Mouse (Mus musculus): ENCODE results near the gene Exoc3l.

DNA sequence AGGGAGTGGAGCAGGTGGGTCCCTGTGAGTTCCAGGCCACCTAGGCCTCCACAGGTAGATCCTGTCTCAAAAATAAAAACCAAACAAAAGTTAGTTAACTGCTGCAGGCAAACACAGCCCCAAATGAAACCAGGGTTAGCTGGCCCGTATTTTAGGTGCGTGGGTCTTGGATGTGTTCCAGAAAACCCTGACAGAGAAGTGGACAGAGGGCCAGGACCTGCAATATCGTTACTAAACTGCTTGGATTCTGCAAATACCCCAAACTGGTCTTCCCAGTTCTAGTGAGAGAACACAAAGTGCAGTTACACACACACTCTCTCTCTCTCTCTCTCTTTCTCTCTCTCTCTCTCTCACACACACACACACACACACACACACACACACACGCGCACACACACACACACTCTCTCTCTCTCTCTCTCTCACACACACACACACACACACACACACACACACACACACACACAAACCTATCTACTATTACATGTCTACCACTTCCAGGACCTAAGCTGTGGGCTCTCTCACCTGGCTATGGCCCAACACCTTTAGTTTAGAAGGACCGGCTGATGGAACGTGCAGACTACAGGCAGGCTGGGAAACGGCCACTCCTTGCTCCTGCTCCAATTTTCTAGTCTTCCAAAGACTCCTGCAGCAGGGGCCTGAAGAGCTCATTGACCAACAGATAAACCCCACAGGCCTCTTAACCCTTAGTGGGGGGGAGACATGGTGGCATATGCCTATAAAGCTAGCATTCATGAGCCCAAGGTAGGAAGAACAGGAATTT is 48.1 kb upstream of the Exoc3l start:
- no peak for TF ChIP-seq SMC3 (IDR thresholded peaks at IDR 0.05; ENCODE audit: low read depth, low read length)
- TF ChIP-seq POLR2A (IDR thresholded peaks at IDR 0.05; ENCODE audit: low read depth, low read length): no peak
- TF ChIP-seq MXI1 (IDR thresholded peaks at IDR 0.05; ENCODE audit: low read depth, low read length): no peak
- TF ChIP-seq EP300 (IDR thresholded peaks at IDR 0.05; ENCODE audit: low read length): no peak
- no peak for TF ChIP-seq POLR2AphosphoS2 (IDR thresholded peaks at IDR 0.05; ENCODE audit: low read depth, low read length)
- no peak for TF ChIP-seq CTCF (conservative IDR thresholded peaks at IDR 0.05 in 1 of 2, IDR thresholded peaks at IDR 0.05 in 1 of 2; ENCODE audit: low read depth in 2 of 2, low read length in 2 of 2)
- no peak for TF ChIP-seq E2F4 (IDR thresholded peaks at IDR 0.05; ENCODE audit: insufficient replicate concordance, low read depth, low read length)
- no peak for TF ChIP-seq MAX (IDR thresholded peaks at IDR 0.05; ENCODE audit: low read length)
- TF ChIP-seq PAX5 (IDR thresholded peaks at IDR 0.05; ENCODE audit: low read length): no peak
- no peak for TF ChIP-seq SIN3A (IDR thresholded peaks at IDR 0.05; ENCODE audit: low read length)
- TF ChIP-seq USF1 (IDR thresholded peaks at IDR 0.05; ENCODE audit: low read depth, low read length): no peak
- TF ChIP-seq NRF1 (IDR thresholded peaks at IDR 0.05; ENCODE audit: low read depth, low read length): no peak
- no peak for TF ChIP-seq TCF12 (IDR thresholded peaks at IDR 0.05; ENCODE audit: low read depth, low read length)

Measured in CH12.LX (cell line).